Mouse (Mus musculus) G1E (cell line): ENCODE data around the gene Prcc.

Experiments used
- CTCF ChIP-seq: IDR thresholded peaks from 2 replicates; pipeline ENCODE4 v1.5.1; 2012; ENCODE audit warnings: low read depth, low read length, inconsistent platforms, mixed read lengths
- POLR2AphosphoS5 ChIP-seq: IDR thresholded peaks from 2 replicates; pipeline ENCODE4 v1.6.1; 2012; ENCODE audit warnings: low read depth, low read length, inconsistent platforms; ENCODE audit not compliant: insufficient replicate concordance
- TAL1 ChIP-seq: conservative IDR thresholded peaks from 2 replicates; pipeline ENCODE4 v1.6.1; 2012; ENCODE audit warnings: low read depth, low read length, inconsistent platforms, mixed read lengths

GRCm38 (mm10) chr3:87818226-87818625 is 67.2 kb downstream of the Prcc start:
- no peak for TF ChIP-seq CTCF
- TF ChIP-seq TAL1: no peak
- no peak for TF ChIP-seq POLR2AphosphoS5
